Mouse (Mus musculus) thymus, adult 2 months (tissue): ENCODE measurements around the gene Smoc2. TPM values are rescaled to one million over a fixed set of nuclear protein-coding genes. Genes with fewer than 3 reads are reported as not detected.

Experiments
- DNase-seq: peaks from one replicate; pipeline ENCODE4 v3.0.0; 2021
- H3K27ac ChIP-seq: fragments of 200-500 bp; 2 replicates; pipeline ENCODE4 v1.5.1; 2012; ENCODE audit warnings: low read length, control low read depth; ENCODE audit not compliant: control insufficient read depth, insufficient read depth
- H3K27me3 ChIP-seq: fragments of 200-500 bp; 2 replicates; pipeline ENCODE4 v1.6.1; 2012; ENCODE audit warnings: mild to moderate bottlenecking, low read length, moderate library complexity, mixed read lengths; ENCODE audit not compliant: control insufficient read depth, insufficient read depth
- H3K36me3 ChIP-seq: fragments of 200-500 bp; 2 replicates; pipeline ENCODE4 v1.6.1; 2012; ENCODE audit warnings: mild to moderate bottlenecking, low read length, moderate library complexity; ENCODE audit not compliant: control insufficient read depth, insufficient read depth
- H3K4me1 ChIP-seq: fragments of 200-500 bp; replicated peaks from 2 replicates; pipeline ENCODE4 v1.6.1; 2012; ENCODE audit warnings: low read length; ENCODE audit not compliant: control insufficient read depth, insufficient read depth
- H3K4me3 ChIP-seq: fragments of 200-500 bp; 2 replicates; pipeline ENCODE4 v1.5.1; 2012; ENCODE audit warnings: mild to moderate bottlenecking, low read length, control low read depth, moderate library complexity; ENCODE audit not compliant: control insufficient read depth, insufficient read depth
- CTCF ChIP-seq: fragments of 200-500 bp; IDR thresholded peaks from 2 replicates; pipeline ENCODE4 v1.5.1; 2012; ENCODE audit warnings: mild to moderate bottlenecking, control low read depth, low read length, moderate library complexity, borderline replicate concordance; ENCODE audit not compliant: control insufficient read depth, poor library complexity, insufficient read depth; ENCODE audit errors: extremely low read depth
- POLR2A ChIP-seq: fragments of 200-500 bp; IDR thresholded peaks from 2 replicates; pipeline ENCODE4 v1.6.1; 2012; ENCODE audit warnings: mild to moderate bottlenecking, low read length, control low read depth, moderate library complexity; ENCODE audit not compliant: control insufficient read depth, poor library complexity, insufficient read depth; ENCODE audit errors: extremely low read depth
- whole genome bisulfite sequencing: fragments of 180-500 bp; shearing (Covaris S2); methylation state at CpG from one replicate; pipeline ENCODE4 v1.1.7; 2018; 5-methylcytosine and 5-hydroxymethylcytosine counted together
- polyA plus RNA-seq: library from polyadenylated mRNA; depleted of rRNA; stranded (reverse); fragments of >200 nt; gene quantifications from 2 replicates; pipeline ENCODE4 v1.2.3, GENCODE M21; 2012

The Smoc2 gene
- polyA plus RNA-seq, 1 experiment = 17.8 TPM

GRCm38 (mm10) chr17:14252456-14252855 is 26.9 kb upstream of the Smoc2 start:
- H3K4me3 ChIP-seq = no peak overlapping the region
- WGBS = 77% methylated on average over 7 of the region's 7 CpGs
- DNase-seq = no peak
- no peaks in the 10 kb centered on the region for H3K36me3 ChIP-seq
- TF ChIP-seq POLR2A (no peak), CTCF (no peak)
- H3K27me3 ChIP-seq = no peaks in the 10 kb centered on the region
- no peak overlapping the region for H3K27ac ChIP-seq
- H3K4me1 ChIP-seq = no peaks in the 10 kb centered on the region

DNA sequence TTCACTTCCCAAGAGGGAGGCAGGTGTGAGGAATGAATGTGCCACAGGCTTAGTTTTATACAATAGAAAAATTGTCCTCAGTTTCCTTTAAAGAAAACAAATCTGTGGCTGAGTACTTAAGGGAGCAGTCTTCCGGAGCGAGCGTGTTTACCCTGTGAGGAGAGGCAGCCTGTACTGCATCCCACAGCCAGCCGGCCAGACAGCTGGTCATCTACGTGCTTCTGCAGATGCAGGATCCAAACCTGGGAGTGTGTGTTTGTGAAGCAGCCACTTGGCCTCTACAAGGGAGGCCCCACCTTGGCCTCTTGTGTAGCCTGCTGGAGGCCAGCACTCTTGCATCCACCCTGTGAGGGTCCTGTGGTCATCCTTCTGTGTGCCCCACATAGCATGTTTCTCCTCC is 24.7 kb upstream of the Smoc2 start:
- no peak overlapping the region for H3K27ac ChIP-seq
- no peaks in the 10 kb centered on the region for H3K4me1 ChIP-seq
- H3K4me3 ChIP-seq = no peak overlapping the region
- TF ChIP-seq CTCF (no peak), POLR2A (no peak)
- no peaks in the 10 kb centered on the region for H3K36me3 ChIP-seq
- WGBS = 94% methylated on average over 5 of the region's 5 CpGs
- H3K27me3 ChIP-seq = no peaks in the 10 kb centered on the region
- no peak for DNase-seq

DNA sequence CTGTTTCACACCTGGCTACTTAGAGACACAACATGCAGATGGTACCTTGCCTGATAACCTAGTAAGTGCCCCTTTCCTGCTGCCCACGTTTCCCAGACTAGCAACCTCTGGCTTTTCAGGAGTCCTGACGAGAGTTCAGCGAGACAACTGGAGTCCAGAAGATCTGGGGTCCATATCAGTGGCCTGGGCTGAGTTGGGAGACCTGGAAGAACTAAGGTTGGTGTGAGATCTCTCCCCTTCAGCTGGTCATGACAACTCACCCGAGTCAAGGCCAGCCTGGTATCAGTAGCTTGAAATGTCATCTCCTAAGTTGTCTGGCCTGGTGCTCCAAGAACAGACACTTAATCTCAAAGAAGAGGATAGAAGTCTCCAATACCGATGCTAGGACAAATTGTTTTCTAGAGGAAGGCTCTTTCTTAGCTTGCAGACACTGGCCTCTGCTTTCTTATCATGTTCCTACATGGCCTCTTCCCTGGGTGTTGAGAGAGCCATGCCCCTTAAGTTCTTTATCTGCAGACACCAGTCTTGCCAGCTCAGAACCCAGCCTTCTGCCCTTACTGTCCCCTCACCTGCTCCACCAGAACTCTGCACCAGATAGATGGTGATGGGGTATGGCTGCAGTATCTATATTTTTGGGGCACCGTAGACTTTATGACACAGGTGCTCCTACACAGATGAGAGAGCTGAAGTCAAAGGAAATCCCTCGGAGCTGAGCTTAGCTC is 21.3 kb upstream of the Smoc2 start:
- no peaks in the 10 kb centered on the region for H3K4me1 ChIP-seq
- DNase-seq = no peak
- H3K27me3 ChIP-seq = no peaks in the 10 kb centered on the region
- no peak overlapping the region for H3K4me3 ChIP-seq
- no peaks in the 10 kb centered on the region for H3K36me3 ChIP-seq
- WGBS = 85% methylated on average over 7 of the region's 7 CpGs
- H3K27ac ChIP-seq = no peak overlapping the region
- no peak for TF ChIP-seq POLR2A
- no peak for TF ChIP-seq CTCF

- WGBS = 55% methylated on average over 6 of the region's 6 CpGs
These were observed 20.4 kb upstream of the Smoc2 start for GRCm38 (mm10) chr17:14258906-14259305.

DNA sequence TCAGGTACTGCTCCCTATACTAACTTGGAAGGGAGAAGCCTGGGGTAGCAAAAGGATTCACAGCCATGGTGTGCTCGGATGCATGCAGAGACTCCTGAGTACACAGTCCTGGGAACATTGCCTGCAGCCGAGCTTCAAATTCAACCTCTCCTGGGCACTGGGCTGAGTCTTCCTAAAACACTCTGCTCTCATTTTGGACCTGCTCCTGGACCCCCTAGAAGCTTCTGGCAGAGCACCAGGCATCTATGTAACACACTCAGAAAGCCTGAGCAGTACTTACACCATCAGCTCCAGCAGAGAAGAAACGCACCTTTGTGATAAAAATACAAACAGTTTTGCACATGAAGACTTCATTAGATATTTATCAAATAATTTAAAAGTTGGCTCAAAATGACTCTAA is 18.3 kb upstream of the Smoc2 start:
- TF ChIP-seq CTCF (no peak), POLR2A (no peak)
- 85% methylated on average over 3 of the region's 3 CpGs for WGBS
- no peaks in the 10 kb centered on the region for H3K36me3 ChIP-seq
- no peak overlapping the region for H3K4me3 ChIP-seq
- DNase-seq = no peak
- H3K27ac ChIP-seq = no peak overlapping the region
- no peaks in the 10 kb centered on the region for H3K4me1 ChIP-seq
- H3K27me3 ChIP-seq = no peaks in the 10 kb centered on the region

More at GRCm38 (mm10) chr17:14258906-14259305, 20.4 kb upstream of the Smoc2 start:
- DNase-seq = no peak
- H3K27ac ChIP-seq = no peak overlapping the region
- no peak overlapping the region for H3K4me3 ChIP-seq
- H3K4me1 ChIP-seq = no peaks in the 10 kb centered on the region
- H3K36me3 ChIP-seq = no peaks in the 10 kb centered on the region
- no peak for TF ChIP-seq POLR2A
- no peak for TF ChIP-seq CTCF
- H3K27me3 ChIP-seq = no peaks in the 10 kb centered on the region

DNA sequence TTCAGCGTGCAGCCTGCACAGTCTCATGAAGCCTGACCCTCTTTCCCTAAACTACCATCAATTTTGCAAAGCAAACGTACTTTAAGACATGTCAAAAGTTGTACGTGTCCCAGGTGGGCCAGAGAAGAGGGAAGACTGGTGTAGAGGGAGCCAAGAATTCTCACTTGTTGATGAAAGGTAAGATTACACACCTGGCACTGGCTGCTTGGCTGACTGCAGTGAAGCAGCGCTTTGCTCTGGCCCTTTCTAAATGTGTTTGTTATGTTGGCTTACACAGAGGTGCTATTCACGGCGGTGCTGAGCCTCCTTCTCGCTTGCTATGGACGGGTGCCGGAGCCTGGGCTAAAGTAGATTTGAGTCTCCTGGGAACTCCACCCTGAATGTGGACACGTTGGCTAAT is 17.1 kb upstream of the Smoc2 start:
- no peak for DNase-seq
- 92% methylated on average over 10 of the region's 10 CpGs for WGBS
- TF ChIP-seq CTCF (no peak), POLR2A (no peak)

More for the DNA sequence above, 17.1 kb upstream of the Smoc2 start:
- Histone ChIP-seq H3K27ac (no peak overlapping the region), H3K4me1 (no peaks in the 10 kb centered on the region), H3K4me3 (no peak overlapping the region), H3K36me3 (no peaks in the 10 kb centered on the region), H3K27me3 (no peaks in the 10 kb centered on the region)
